Mouse (Mus musculus): ENCODE measurements around the gene Atp8a1.

Atp8a1 gene

GRCm38 (mm10) chr5:67847253-67848165, at the start of gene Atp8a1:
Atp8a1 (minus strand) TSS chr5:67847434.
- peak; percentile 98 for DNase-seq (ENCODE audit: low spot score)

GRCm38 (mm10) chr5:67884422-67885210, 37.4 kb upstream of the Atp8a1 start:
- DNase-seq (ENCODE audit: low spot score), result peak; percentile 18

GRCm38 (mm10) chr5:67883564-67884171, 36.4 kb upstream of the Atp8a1 start:
- no peak for DNase-seq (ENCODE audit: low spot score)

- DNase-seq (ENCODE audit: low spot score), result no peak
Observed at GRCm38 (mm10) chr5:67871414-67871813, 24.2 kb upstream of the Atp8a1 start.

DNA sequence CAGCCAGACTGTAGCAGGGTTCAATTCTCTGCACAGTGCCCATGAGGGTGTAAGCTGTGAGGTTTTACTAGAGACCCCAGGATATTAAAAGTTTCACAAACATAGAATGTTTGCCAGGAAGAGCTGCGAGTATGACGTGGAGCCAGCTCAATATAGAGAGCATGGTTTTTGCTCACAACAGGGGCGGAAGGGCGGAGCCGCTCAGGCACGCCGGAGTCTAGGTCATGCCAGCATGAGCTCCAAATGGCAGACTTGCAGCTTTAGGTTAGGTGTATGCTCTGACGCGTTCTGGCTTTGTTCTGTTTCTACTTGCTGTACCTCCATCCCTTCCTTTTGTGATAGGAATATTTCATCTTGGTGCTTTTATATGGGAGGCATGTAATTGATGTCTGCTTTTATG, 19.0 kb upstream of the Atp8a1 start:
- no peak for DNase-seq (ENCODE audit: low spot score)

DNA sequence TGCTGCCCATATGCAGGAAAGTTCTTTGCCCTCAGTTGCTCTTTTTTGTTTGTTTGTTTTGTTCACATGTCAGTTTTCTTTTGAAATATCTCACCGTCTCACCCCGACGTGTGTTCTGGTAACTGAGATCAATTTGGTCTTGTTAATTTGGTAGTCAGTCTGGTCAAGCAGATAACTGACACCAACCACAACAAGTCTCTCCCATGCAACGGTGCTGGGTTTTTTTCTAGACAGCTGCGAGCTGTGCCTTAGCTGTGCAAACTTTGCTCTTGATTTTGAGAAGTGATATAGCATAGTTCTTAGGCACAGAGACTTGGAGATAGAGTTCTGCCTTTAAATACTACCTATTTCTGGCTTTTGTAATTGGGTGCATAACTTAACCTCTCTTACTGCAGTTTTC, 18.4 kb upstream of the Atp8a1 start:
- no peak for DNase-seq (ENCODE audit: low spot score)

- DNase-seq (ENCODE audit: low spot score), result no peak
Observed at GRCm38 (mm10) chr5:67864508-67865060, 17.4 kb upstream of the Atp8a1 start.

GRCm38 (mm10) chr5:67863950-67864391, 16.7 kb upstream of the Atp8a1 start:
- no peak for DNase-seq (ENCODE audit: low spot score)

- no peak for DNase-seq (ENCODE audit: low spot score)
Observed at GRCm38 (mm10) chr5:67854963-67855606, 7.9 kb upstream of the Atp8a1 start.

- no peak for DNase-seq (ENCODE audit: low spot score)
Observed at GRCm38 (mm10) chr5:67852860-67853259, 5.6 kb upstream of the Atp8a1 start.

DNA sequence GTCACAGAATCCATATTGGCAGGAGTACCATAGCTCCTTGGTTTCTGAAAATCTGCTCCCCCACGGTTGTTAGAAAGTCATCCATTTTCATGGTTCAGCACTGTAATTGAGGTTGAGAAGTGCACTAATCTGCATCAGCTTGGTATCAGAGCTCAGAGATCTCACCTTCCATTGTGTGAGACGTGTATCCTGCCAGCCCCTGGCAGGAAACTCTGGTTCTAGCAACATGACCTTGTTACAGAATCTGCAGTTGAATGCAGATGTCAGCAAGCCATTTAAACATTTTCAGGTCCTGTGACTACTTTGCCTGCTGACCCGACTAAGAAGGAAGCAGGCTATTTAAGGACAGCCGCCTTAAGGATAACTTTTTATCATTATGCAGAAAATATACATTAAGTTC, 2.2 kb upstream of the Atp8a1 start:
- no peak for DNase-seq (ENCODE audit: low spot score)

DNA sequence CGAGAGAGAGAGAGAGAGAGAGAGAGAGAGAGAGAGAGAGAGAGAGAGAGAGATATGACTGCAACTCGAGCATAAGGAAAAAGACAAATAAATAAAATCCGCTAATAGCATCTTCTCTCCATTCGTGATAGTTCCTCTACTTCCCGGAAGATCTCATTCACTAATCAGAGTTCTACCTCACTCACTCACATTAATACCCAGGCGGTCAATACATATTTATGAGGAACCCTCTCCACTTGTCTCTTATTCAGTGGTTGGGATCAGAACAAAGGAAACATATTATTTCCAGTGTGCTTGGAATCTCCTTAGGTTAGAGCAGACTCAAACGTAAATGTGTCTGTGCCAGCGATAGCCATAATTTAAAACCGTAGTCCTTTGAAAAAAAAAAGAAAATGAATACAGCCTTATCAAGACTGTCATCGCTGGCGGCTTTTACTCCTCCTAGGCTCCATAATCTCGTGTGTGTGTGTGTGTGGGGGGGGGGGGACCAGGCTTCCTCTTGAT, 1.3 kb upstream of the Atp8a1 start:
- no peak for DNase-seq (ENCODE audit: low spot score)

GRCm38 (mm10) chr5:67846361-67847224, 641 bp downstream of the Atp8a1 start:
- peak; percentile 41 for DNase-seq (ENCODE audit: low spot score)

- peak; percentile 57 for DNase-seq (ENCODE audit: low spot score)
Observed at GRCm38 (mm10) chr5:67845190-67845691, 2.0 kb downstream of the Atp8a1 start.

DNA sequence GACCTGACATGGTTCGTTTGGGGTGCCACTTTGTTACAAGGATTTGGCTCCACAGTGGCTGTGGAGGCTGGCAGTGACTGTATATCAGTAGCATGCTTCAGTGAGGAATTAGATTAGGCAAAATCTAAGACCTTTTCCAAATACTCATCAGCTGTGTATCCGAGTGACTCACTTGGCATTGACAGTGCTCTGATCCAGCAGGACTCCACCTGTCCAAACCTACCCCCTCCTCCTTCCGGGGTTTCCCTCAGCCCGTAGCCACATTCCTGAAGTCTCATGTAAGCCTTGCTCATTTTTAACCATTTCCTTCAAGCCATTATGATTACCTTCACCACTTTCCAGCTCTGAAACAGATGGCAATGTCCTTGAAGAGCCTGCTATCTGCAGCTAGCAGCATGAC, 3.2 kb downstream of the Atp8a1 start:
- no peak for DNase-seq (ENCODE audit: low spot score)

DNA sequence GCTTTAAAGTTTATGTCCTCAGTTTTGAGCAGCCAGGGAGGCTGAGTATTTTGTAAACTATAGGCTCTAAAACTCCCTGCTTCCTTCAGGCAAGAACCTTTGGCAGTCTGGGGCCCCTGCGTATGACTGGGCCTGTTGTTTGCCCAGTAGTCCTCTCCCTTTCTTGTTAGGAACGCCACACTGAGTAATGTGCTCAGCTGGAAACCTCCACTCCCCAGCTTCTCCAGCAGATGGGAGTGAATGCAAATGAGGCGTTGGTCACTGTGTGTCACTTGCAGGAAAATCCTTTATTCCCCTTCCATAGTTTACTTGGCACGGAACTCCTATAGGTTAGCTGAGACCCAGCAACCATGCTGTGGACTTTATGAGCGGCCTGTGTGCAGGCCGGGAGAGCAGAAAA, 4.9 kb downstream of the Atp8a1 start:
- DNase-seq (ENCODE audit: low spot score), result peak; percentile 62

DNA sequence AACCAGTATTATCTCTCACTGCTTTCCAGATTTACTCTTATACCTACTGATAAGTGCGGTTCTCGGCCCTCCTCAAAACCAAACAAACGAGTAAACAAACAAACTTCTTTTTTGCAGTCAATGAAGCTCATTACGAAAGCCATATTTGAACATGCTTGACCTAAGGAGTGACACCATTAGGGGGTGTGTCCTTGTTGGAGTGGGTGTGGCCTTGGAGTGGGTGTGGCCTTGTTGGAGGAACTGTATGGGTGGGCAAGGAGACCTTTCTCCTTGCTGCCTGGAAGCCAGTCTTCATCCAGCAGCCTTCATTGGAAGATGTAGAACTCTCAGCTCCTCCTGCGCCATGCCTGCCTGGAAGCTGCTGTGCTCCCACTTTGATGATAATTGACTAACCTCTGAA, 13.4 kb downstream of the Atp8a1 start:
- DNase-seq (ENCODE audit: low spot score), result no peak

- no peak for DNase-seq (ENCODE audit: low spot score)
Observed at GRCm38 (mm10) chr5:67831293-67832147, 15.7 kb downstream of the Atp8a1 start.

DNA sequence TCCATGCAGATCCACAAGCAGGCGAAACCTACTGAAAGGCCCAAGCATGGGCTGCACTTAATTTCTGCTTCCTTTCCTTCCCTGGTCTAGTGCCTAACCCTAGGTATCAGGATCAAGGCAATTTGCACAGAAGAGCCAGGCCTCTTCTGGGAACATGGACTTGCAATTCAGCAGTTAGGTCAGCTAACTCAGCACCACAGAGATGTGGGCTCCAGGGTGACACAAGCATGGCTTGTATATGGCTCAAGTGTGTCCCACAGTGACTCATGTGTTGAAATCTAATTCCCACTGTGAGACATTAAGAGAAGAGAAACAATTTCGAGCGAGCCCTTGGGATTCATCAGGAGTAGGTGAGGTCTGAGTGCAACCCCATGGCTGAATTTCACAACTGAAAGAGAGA, 18.9 kb downstream of the Atp8a1 start:
- DNase-seq (ENCODE audit: low spot score), result no peak

Data from embryo, embryonic 10 days (tissue).